Mouse (Mus musculus) lung, embryonic 16.5 days (tissue): ENCODE measurements around the gene Cd2ap. TPM values are rescaled to one million over a fixed set of nuclear protein-coding genes. Genes with fewer than 3 reads are reported as not detected.
A peak's percentile ranks its signal among the peaks of the same experiment; 100 is the strongest.

ENCODE experiments used
- ATAC-seq: fragments of 200-750 bp; cut with Nextera tagmentation; 2 replicates; pipeline ENCODE4 v1.8.0; 2017; ENCODE audit warnings: low read depth, mild to moderate bottlenecking, moderate library complexity
- H3K27ac ChIP-seq: fragments of 300-500 bp; sonication (generic); 2 replicates; pipeline ENCODE4 v1.5.1; 2014; ENCODE audit warnings: mild to moderate bottlenecking, control low read depth, low read length
- H3K27me3 ChIP-seq: fragments of 300-500 bp; sonication (generic); 2 replicates; pipeline ENCODE4 v1.6.1; 2014; ENCODE audit warnings: low read depth, low read length, mixed read lengths; ENCODE audit not compliant: control insufficient read depth, insufficient read depth
- H3K36me3 ChIP-seq: fragments of 300-500 bp; sonication (generic); 2 replicates; pipeline ENCODE4 v1.6.1; 2014; ENCODE audit warnings: low read length; ENCODE audit not compliant: control insufficient read depth, insufficient read depth
- H3K4me1 ChIP-seq: fragments of 300-500 bp; sonication (generic); replicated peaks from 2 replicates; pipeline ENCODE4 v1.6.1; 2014; ENCODE audit warnings: low read length, mixed read lengths; ENCODE audit not compliant: control insufficient read depth, insufficient read depth
- H3K4me2 ChIP-seq: fragments of 300-500 bp; sonication (generic); 2 replicates; pipeline ENCODE4 v1.6.1; 2014; ENCODE audit warnings: low read depth, low read length, control low read depth
- H3K4me3 ChIP-seq: fragments of 300-500 bp; sonication (generic); 2 replicates; pipeline ENCODE4 v1.5.1; 2014; ENCODE audit warnings: mild to moderate bottlenecking, low read length, control low read depth
- H3K9ac ChIP-seq: fragments of 300-500 bp; sonication (generic); 2 replicates; pipeline ENCODE4 v1.6.1; 2014; ENCODE audit warnings: low read length, control low read depth
- H3K9me3 ChIP-seq: fragments of 300-500 bp; sonication (generic); 2 replicates; pipeline ENCODE4 v1.6.1; 2016; ENCODE audit warnings: low read length; ENCODE audit not compliant: control insufficient read depth
- WGBS: fragments of 180-500 bp; shearing (Covaris S2); extraction: QIAGEN DNeasy Blood & Tissue Kit; methylation state at CpG from one replicate; pipeline ENCODE4 v1.1.7; 2014; 5-methylcytosine and 5-hydroxymethylcytosine counted together
- polyA plus RNA-seq: library from polyadenylated mRNA; unstranded; fragments of >200 nt; fragmentation: Nextera tagmentation; extraction: Ambion mirVana; gene quantifications from 2 replicates; pipeline ENCODE4 v1.2.1, GENCODE M21; 2015

Gene Cd2ap
- 24.2 TPM in 2 replicates for polyA plus RNA-seq

DNA sequence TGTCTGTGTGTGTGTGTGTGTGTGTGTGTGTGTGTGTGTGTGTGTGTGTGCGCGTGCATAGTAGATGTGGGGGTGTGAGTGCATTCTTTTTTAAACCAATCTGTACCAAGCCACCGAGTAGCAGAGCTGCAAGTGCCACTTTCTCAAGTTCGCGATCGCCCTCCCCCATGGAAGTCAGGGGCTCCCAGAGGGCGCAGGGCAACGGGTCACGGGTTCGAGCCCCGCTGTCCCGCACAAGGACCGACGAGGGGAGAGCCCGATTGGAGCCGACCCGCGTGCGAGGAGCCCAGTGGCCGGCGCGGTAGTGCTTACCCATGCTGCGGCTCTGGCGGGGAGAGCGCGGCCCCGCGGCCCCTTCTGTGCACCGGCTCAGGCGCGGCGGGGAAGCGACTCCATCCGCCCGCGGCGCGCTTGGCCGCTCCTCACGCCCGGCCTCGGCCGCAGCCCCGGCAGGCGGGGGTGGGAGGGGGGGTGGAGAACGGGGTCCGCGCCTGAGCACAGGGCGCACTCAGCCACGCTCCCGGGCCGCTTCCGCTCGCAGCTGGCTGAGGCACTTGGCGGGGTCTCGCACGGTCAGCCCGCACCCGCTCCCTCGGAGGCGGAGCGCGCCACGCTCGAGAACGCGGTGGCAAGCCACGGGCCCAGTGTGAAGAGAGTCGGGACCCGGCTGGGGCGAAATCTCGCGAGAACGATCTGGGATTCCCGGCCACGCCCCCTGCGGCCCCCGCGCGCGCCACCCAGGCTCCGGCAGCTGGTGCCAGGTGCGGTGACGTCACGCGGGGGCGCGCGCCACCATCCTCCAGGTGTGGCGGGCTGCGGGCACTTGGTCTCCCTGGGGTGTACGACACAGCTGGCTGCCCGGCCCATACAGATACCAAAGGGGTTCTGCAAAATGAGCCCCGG lies at the start of gene Cd2ap:
TSS of gene Cd2ap (minus strand) at position 665 of the 903 bp plus-strand sequence.
- 0% methylated on average over 68 of the region's 94 CpGs for WGBS
- H3K27ac ChIP-seq: peak within 1 kb of the TSS; percentile 94
- H3K9ac ChIP-seq: peak within 1 kb of the TSS; percentile 98
- H3K4me1 ChIP-seq: peaks cover 10% of the 10 kb centered on the region
- H3K27me3 ChIP-seq: no peaks in the 10 kb centered on the region
- peak within 1 kb of the TSS; percentile 97 for H3K4me3 ChIP-seq
- no peaks in the 10 kb centered on the region for H3K9me3 ChIP-seq
- ATAC-seq: peak; percentile 95
- no peaks in the 10 kb centered on the region for H3K36me3 ChIP-seq
- peak within 1 kb of the TSS; percentile 89 for H3K4me2 ChIP-seq

DNA sequence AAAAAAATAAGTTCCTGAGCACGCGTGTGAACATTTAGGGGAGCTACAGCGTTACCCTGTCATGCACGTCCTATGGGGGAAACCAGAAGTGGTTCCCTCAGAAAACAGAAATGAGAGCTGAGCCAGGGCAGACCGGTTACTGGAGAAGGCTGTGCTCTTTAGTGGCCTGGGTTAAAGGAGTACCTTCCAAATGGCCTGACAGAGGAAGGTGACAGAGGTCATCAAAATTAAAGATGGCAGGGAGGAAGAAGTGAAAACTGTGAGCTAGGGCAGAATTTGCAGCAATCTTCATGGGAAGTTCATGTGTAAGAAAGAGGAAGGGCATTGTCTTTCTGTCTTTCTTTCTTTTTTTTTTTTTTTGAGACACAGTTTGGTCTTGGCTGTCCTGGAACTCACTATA lies 48.3 kb upstream of the Cd2ap start:
- Histone ChIP-seq H3K27me3 (no peaks in the 10 kb centered on the region), H3K27ac (no peak overlapping the region), H3K36me3 (no peaks in the 10 kb centered on the region), H3K9ac (no peak overlapping the region), H3K4me3 (no peak overlapping the region), H3K9me3 (no peaks in the 10 kb centered on the region), H3K4me2 (no peak overlapping the region), H3K4me1 (no peaks in the 10 kb centered on the region)
- WGBS: 83% methylated on average over 5 of the region's 5 CpGs
- ATAC-seq: no peak

DNA sequence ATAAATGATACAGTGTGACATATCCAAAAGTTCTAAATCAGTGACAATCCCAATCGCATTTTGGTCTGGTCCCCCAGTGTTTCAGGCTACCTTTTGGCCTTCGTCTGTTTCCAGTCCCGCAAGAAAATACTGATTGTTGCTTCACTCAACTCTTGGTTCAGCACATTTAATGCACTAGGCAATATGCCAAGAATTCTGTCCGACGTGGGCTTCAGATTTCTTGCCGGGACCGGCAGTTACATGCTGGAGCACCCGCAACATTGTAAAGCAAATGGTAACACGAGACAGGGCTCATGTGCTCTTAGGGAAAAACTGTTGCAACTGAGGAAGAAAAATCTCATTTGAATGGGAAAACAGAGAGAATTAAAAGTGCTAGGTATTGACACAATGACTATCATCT lies 42.3 kb upstream of the Cd2ap start:
- H3K36me3 ChIP-seq: no peaks in the 10 kb centered on the region
- no peaks in the 10 kb centered on the region for H3K4me1 ChIP-seq
- no peak overlapping the region for H3K9ac ChIP-seq
- no peaks in the 10 kb centered on the region for H3K27me3 ChIP-seq
- WGBS: 30% methylated on average over 9 of the region's 9 CpGs
- H3K9me3 ChIP-seq: no peaks in the 10 kb centered on the region
- no peak overlapping the region for H3K4me3 ChIP-seq
- no peak overlapping the region for H3K27ac ChIP-seq
- ATAC-seq: no peak
- H3K4me2 ChIP-seq: no peak overlapping the region

DNA sequence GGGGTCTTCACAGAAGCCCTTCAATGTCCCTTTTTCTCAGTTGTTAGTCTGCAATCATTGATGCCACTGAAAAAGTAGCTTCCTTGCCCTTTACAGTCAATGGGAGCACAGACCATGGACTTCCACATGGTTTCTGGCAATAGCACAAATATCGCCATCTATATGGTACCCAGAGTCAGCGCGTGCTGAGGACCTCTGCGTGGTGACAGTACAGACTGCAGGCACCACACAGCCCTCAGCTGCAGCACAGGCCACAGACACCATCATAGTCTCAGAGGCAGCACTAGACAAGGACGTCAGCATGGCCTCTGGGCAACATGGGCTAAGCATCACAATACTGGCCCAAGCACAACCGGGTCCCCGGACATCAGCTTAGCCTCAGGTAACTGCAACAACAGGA lies 38.3 kb upstream of the Cd2ap start:
- ATAC-seq: no peak
- H3K9ac ChIP-seq: no peak overlapping the region
- no peak overlapping the region for H3K27ac ChIP-seq
- no peaks in the 10 kb centered on the region for H3K9me3 ChIP-seq
- 88% methylated on average over 7 of the region's 7 CpGs for WGBS
- no peaks in the 10 kb centered on the region for H3K4me1 ChIP-seq
- no peaks in the 10 kb centered on the region for H3K36me3 ChIP-seq
- H3K27me3 ChIP-seq: no peaks in the 10 kb centered on the region
- H3K4me2 ChIP-seq: no peak overlapping the region
- H3K4me3 ChIP-seq: no peak overlapping the region

DNA sequence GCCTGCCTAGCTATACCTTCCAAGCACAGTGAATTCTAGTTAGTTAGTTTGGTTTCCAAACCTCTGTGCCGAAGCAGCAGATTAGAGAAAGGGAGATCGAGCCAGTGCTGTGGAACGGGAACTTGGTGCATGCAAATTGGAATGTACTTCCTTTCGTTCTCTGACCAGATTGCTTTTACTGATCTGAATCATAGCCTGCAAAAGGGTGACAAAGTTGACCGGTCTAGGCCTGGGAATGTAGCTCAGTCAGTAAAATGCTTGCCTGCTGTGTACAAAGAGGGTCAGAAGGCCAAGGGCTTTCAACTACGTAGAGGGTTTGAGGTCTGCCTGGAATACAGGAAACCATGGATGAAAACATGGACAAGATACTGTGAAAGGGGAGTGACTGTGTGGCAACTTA lies 35.7 kb upstream of the Cd2ap start:
- Histone ChIP-seq H3K4me2 (peak overlapping the region; percentile 8; the same call in 1 of the 2 replicates), H3K36me3 (no peaks in the 10 kb centered on the region), H3K9me3 (no peaks in the 10 kb centered on the region), H3K4me3 (no peak overlapping the region), H3K9ac (no peak overlapping the region), H3K27me3 (no peaks in the 10 kb centered on the region), H3K4me1 (0 out of 2 replicates have a peak, but pooled peaks cover 4% of the 10 kb centered on the region), H3K27ac (peak overlapping the region; percentile 60)
- WGBS: 51% methylated on average over 6 of the region's 6 CpGs
- no peak for ATAC-seq

DNA sequence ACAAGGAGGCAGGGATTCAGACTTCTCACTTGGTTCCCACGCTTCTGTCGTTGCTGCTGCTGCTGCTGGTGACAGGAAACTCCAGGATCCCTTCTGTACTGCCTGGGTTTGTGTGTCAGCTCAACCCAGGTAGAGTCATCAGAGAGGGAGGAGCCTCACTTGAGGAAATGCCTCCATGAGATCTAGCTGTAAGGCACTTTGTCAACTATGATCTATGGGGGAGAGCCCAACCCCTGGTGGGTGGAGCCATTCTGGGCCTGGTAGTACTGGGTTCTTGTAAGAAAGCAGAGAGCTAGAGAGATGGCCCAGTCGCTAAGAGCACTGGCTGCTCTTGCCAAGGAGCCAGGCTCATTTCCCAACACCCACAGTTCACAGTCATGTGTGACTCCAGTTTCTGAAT lies 34.0 kb upstream of the Cd2ap start:
- no peaks in the 10 kb centered on the region for H3K27me3 ChIP-seq
- H3K27ac ChIP-seq: no peak overlapping the region
- H3K9ac ChIP-seq: no peak overlapping the region
- H3K4me2 ChIP-seq: no peak overlapping the region
- ATAC-seq: no peak
- H3K4me3 ChIP-seq: no peak overlapping the region
- no peaks in the 10 kb centered on the region for H3K36me3 ChIP-seq
- no peaks in the 10 kb centered on the region for H3K9me3 ChIP-seq
- WGBS: 66% methylated on average over 3 of the region's 3 CpGs
- H3K4me1 ChIP-seq: 0 out of 2 replicates have a peak, but pooled peaks cover 4% of the 10 kb centered on the region

DNA sequence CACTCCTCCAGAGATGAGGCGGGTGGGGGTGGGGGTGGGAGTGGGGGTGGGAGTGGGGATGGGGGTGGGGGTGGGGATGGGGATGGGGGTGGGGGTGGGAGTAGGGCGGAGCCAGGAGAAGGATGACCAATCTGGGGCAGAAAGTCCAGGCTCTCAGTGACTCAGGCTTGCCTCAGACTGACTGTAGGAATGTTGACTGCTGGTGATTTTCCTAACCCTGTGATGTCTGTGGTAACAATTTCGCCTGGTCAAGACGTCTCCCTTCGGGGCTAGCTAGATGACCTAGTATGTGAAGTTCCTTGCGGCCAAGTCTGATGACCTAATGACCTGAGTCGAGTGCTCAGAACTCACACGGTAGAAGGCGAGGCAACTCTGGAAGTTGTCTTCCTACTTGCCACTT lies 32.9 kb upstream of the Cd2ap start:
- Histone ChIP-seq H3K4me1 (0 out of 2 replicates have a peak, but pooled peaks cover 4% of the 10 kb centered on the region), H3K9me3 (no peaks in the 10 kb centered on the region), H3K27me3 (no peaks in the 10 kb centered on the region), H3K9ac (no peak overlapping the region), H3K36me3 (no peaks in the 10 kb centered on the region), H3K27ac (peak overlapping the region; percentile 69; the same call in 1 of the 2 replicates), H3K4me3 (no peak overlapping the region), H3K4me2 (0 out of 2 replicates have a peak overlapping the region, but pooled peaks have one; percentile 25)
- WGBS: 45% methylated on average over 9 of the region's 9 CpGs
- ATAC-seq: peak; percentile 59

DNA sequence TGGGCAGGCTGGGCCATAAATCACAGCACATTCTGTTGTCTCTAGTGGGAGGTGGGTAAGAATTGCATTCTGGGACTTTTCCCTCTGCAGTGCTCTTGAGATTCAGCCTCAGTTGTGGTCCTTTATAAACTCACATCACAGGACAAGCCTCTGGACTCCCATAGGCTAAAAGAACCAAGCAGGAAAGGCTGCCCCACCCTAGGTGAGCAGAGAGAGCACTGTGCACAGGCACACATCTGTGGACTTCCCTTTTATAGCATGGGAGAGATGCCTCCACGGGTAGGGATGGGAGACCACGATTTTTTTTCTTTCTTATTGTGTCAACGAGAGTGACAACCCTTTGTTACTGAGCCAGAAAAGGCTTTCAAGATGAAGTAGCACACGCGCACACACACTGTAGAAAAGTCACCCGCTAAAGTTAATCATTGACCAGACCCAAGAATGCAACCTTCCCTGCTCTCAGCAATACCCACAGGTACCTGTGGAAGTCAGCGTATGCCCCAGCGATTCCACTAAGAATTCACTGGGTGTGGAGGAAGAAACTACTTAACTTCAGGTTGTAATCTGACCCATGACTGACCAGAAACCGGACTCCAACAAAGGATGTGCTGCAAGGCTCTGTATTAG lies 32.4 kb upstream of the Cd2ap start:
- H3K36me3 ChIP-seq: no peaks in the 10 kb centered on the region
- H3K9me3 ChIP-seq: no peaks in the 10 kb centered on the region
- peak; percentile 92 for ATAC-seq
- no peaks in the 10 kb centered on the region for H3K27me3 ChIP-seq
- H3K9ac ChIP-seq: no peak overlapping the region
- peak overlapping the region; percentile 69 for H3K27ac ChIP-seq
- 0 out of 2 replicates have a peak, but pooled peaks cover 4% of the 10 kb centered on the region for H3K4me1 ChIP-seq
- H3K4me3 ChIP-seq: no peak overlapping the region
- peak overlapping the region; percentile 25; the same call in 1 of the 2 replicates for H3K4me2 ChIP-seq
- 38% methylated on average over 9 of the region's 9 CpGs for WGBS

DNA sequence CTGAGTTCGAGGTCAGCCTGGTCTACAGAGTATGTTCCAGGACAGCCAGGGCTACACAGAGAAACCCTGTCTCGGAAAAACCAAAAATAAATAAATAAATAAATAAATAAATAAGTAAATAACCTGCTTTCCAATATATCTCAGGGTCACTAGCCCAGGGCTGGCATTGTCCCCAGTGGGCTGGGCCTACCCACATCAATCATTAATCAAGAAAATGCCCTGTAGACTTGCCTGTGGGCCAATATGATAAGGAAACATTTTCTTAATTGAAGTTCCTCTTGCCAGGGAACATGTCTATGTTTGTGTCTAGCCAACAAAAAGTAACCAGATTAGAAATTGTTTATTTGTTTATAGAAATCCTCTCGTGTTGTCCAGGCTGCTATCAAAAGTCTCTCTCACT lies 31.7 kb upstream of the Cd2ap start:
- Histone ChIP-seq H3K4me3 (no peak overlapping the region), H3K4me2 (no peak overlapping the region), H3K27ac (peak overlapping the region; percentile 69; the same call in 1 of the 2 replicates), H3K4me1 (0 out of 2 replicates have a peak, but pooled peaks cover 4% of the 10 kb centered on the region), H3K36me3 (no peaks in the 10 kb centered on the region), H3K9me3 (no peaks in the 10 kb centered on the region), H3K9ac (no peak overlapping the region), H3K27me3 (no peaks in the 10 kb centered on the region)
- 65% methylated on average over 3 of the region's 3 CpGs for WGBS
- ATAC-seq: no peak
